Mouse (Mus musculus) midbrain, postnatal 0 days (tissue): ENCODE measurements at regions not wholly inside any gene's neighbourhood (a gene's known extent, or its start where the extent isn't known, plus 50 kb on each side); places are given as distances from the start of the nearest gene placed in this dataset.

ENCODE experiments used
- ATAC-seq: fragments of 200-750 bp; cut with Nextera tagmentation; 2 replicates; pipeline ENCODE4 v1.8.0; 2017; ENCODE audit warnings: moderate number of reproducible peaks, mild to moderate bottlenecking, moderate TSS enrichment, moderate library complexity; ENCODE audit not compliant: low FRiP score
- DNase-seq: peaks from one replicate; pipeline ENCODE4 v3.0.0-alpha.2; 2015; ENCODE audit warnings: low spot score
- H3K27ac ChIP-seq: fragments of 300-500 bp; sonication (generic); 2 replicates; pipeline ENCODE4 v1.5.1; 2014; ENCODE audit warnings: low read depth, mild to moderate bottlenecking, low read length, mixed read lengths
- H3K27me3 ChIP-seq: fragments of 300-500 bp; sonication (generic); 2 replicates; pipeline ENCODE4 v1.6.1; 2014; ENCODE audit warnings: low read length, control low read depth, mixed read lengths; ENCODE audit not compliant: insufficient read depth
- H3K36me3 ChIP-seq: fragments of 300-500 bp; sonication (generic); 2 replicates; pipeline ENCODE4 v1.6.1; 2014; ENCODE audit warnings: low read length, control low read depth, mixed read lengths; ENCODE audit not compliant: insufficient read depth
- H3K4me1 ChIP-seq: fragments of 300-500 bp; sonication (generic); 2 replicates; pipeline ENCODE4 v1.6.1; 2014; ENCODE audit warnings: mild to moderate bottlenecking, control low read depth, antibody characterized with exemption, low read length, mixed read lengths; ENCODE audit not compliant: insufficient read depth
- H3K4me2 ChIP-seq: fragments of 300-500 bp; sonication (generic); 2 replicates; pipeline ENCODE4 v1.6.1; 2014; ENCODE audit warnings: low read depth, mild to moderate bottlenecking, low read length, mixed read lengths; ENCODE audit not compliant: poor library complexity, severe bottlenecking
- H3K4me3 ChIP-seq: fragments of 300-500 bp; sonication (generic); 2 replicates; pipeline ENCODE4 v1.5.1; 2014; ENCODE audit warnings: low read depth, mild to moderate bottlenecking, low read length, moderate library complexity
- H3K9ac ChIP-seq: fragments of 300-500 bp; sonication (generic); replicated peaks from 2 replicates; pipeline ENCODE4 v1.6.1; 2014; ENCODE audit warnings: mild to moderate bottlenecking, low read length, moderate library complexity, mixed read lengths; ENCODE audit not compliant: poor library complexity, severe bottlenecking
- H3K9me3 ChIP-seq: fragments of 300-500 bp; sonication (generic); 2 replicates; pipeline ENCODE4 v1.6.1; 2016; ENCODE audit warnings: low read length, control low read depth
- CTCF ChIP-seq: IDR thresholded peaks from 2 replicates; pipeline ENCODE4 v1.5.1; 2016; ENCODE audit warnings: antibody characterized with exemption, mild to moderate bottlenecking
- WGBS: fragments of 180-500 bp; shearing (Covaris S2); extraction: QIAGEN DNeasy Blood & Tissue Kit; methylation state at CpG from one replicate; pipeline ENCODE4 v1.1.7; 2014; 5-methylcytosine and 5-hydroxymethylcytosine counted together

DNA sequence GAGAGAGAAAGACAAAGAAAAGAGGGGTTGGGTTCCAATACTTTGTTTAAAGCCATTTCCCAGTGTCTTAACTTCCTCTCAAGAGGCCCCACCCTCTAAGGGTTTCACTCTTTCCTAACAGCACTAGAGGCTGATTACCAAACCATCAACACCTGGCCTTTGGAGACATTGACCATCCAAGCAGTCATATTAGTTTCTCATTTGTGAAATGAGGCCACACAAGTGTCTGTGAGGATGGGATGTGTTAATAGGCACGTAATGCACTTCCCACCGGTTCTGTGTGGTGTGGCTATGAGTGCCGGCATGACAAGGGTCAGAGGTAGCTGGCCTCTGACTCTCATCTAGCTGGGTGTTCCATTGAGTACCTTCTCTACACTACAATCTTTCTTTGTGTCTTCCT lies 59.2 kb downstream of the Calml3 start:
- TF ChIP-seq CTCF = no peak
- Histone ChIP-seq H3K4me2 (no peak overlapping the region), H3K27me3 (no peaks in the 10 kb centered on the region), H3K9me3 (no peaks in the 10 kb centered on the region), H3K27ac (no peak overlapping the region), H3K4me3 (no peak overlapping the region), H3K36me3 (no peaks in the 10 kb centered on the region), H3K4me1 (no peaks in the 10 kb centered on the region), H3K9ac (no peak overlapping the region)
- DNase-seq (no peak), ATAC-seq (no peak)
- 77% methylated on average over 3 of the region's 3 CpGs for WGBS

DNA sequence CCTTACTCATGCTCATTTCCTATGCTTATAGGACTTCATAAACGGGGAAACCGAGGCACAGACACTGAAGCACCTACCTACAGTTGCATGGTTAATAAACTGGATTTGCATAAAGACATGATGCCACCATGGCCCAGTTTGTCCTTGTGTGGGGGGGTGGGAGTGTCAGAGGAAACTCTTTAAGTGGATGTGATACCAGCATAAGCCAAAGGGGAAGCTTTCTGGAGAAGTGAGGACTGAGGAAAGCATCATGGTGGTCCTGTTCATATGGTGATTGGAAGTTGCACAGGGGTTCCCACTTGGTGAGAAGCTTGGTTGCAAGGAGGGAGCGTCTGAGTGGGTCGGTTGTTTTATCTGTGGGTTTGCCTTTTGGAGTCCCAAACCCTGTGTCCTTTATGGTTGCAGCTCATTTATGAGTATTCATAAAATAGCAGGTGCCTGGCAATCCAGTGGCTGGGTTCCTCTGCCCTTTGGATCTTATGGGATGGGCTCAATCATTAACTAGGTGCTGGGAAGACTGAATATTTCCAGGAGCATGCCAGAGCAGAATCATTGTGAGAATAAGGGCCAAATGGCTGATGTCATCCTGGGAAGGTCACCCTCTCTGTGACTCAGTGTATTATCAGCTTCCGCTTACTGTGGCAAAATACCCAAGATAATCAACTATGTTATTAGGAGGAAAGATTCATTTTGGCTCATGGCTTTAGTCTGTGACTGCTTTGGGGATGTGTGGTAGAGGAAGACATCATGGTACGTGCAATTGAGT lies 60.2 kb downstream of the Calml3 start:
- H3K27me3 ChIP-seq = no peaks in the 10 kb centered on the region
- DNase-seq = no peak
- no peak for ATAC-seq
- H3K9me3 ChIP-seq = no peaks in the 10 kb centered on the region
- no peaks in the 10 kb centered on the region for H3K36me3 ChIP-seq
- no peak overlapping the region for H3K4me2 ChIP-seq
- 96% methylated on average over 6 of the region's 6 CpGs for WGBS
- H3K4me1 ChIP-seq = no peaks in the 10 kb centered on the region
- no peak overlapping the region for H3K27ac ChIP-seq
- H3K9ac ChIP-seq = no peak overlapping the region
- TF ChIP-seq CTCF = no peak
- H3K4me3 ChIP-seq = no peak overlapping the region

DNA sequence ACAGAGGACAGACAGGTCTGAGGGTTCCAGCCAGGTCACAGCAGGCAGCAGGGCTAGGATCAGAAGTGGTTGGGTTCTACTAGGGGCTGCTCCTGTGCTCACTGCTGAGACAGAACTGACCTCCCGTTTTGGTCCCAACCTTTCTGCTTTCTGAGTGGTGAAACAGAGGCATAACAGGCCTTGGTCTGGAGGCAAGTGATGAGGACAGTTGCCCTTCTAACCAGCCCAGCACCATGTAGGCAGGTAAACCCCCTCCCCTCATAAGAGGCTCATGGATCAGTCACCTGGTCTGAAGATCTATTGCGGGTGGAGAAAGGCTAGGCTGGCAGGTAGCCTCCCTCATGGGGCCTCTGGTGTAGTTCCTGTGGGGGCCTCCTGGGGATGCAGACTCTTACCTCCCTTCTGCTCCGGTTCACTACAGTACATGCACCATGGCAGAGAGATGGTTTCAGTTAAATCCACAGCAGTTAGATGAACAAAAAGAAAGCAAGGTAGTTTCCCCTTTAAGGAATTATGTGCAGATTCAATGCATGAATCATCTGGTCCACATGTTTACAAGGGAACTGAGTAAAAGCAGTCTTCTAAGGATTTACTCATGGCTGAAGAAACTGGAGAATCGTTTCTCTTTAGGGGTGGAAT lies 61.2 kb downstream of the Calml3 start:
- H3K36me3 ChIP-seq = no peaks in the 10 kb centered on the region
- H3K4me3 ChIP-seq = no peak overlapping the region
- H3K9me3 ChIP-seq = no peaks in the 10 kb centered on the region
- H3K9ac ChIP-seq = no peak overlapping the region
- TF ChIP-seq CTCF = no peak
- H3K4me2 ChIP-seq = no peak overlapping the region
- ATAC-seq (no peak), DNase-seq (no peak)
- 48% methylated on average over 4 of the region's 4 CpGs for WGBS
- H3K27ac ChIP-seq = no peak overlapping the region
- no peaks in the 10 kb centered on the region for H3K4me1 ChIP-seq
- H3K27me3 ChIP-seq = no peaks in the 10 kb centered on the region

DNA sequence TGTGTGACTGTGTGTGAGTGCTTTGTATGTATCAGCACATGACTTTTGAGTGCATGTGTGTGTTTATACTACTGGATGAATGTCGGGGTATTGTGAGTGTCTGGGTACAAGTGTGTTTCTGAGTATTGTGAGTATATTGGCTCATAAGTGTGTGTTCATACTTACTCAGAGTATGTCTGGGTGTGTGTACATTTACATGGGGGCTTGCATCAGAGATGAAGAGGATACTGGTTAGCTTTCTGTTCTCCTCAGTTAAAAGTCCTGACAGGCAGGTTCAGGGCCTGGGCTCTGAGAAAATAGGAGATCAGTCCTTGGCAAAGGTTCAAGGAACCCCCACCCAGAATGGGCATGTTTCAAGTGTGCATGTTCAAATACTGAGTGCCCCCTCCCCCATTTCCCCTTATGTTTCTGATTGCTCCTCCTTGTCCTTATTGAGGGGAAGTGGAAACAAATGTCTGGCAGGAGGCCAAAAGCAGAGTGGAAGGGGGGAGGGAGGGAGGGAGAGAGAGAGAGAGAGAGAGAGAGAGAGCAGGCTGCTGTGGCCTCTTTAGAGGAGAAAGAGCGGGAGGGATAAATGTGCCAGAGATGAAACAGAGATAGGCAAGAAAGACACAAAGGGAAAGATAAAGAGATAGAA lies 61.9 kb downstream of the Calml3 start:
- no peak overlapping the region for H3K9ac ChIP-seq
- WGBS = 67% methylated on average over 2 of the region's 2 CpGs
- H3K27me3 ChIP-seq = no peaks in the 10 kb centered on the region
- no peak for TF ChIP-seq CTCF
- no peak overlapping the region for H3K27ac ChIP-seq
- ATAC-seq (0 out of 2 replicates have a peak, but pooled peaks have one; percentile 39), DNase-seq (peak; percentile 58)
- H3K4me2 ChIP-seq = no peak overlapping the region
- H3K36me3 ChIP-seq = no peaks in the 10 kb centered on the region
- no peaks in the 10 kb centered on the region for H3K9me3 ChIP-seq
- H3K4me1 ChIP-seq = no peaks in the 10 kb centered on the region
- no peak overlapping the region for H3K4me3 ChIP-seq

- TF ChIP-seq CTCF = no peak
- no peak; the same call in 1 of the 2 replicates for ATAC-seq
- no peak overlapping the region for H3K4me3 ChIP-seq
These were observed 73.5 kb downstream of the Calml3 start for GRCm38 (mm10) chr13:3730699-3731021.

More at GRCm38 (mm10) chr13:3730699-3731021, 73.5 kb downstream of the Calml3 start:
- no peak overlapping the region for H3K9ac ChIP-seq
- H3K27me3 ChIP-seq = no peaks in the 10 kb centered on the region
- WGBS = 6% methylated on average over 2 of the region's 2 CpGs
- DNase-seq = no peak
- no peaks in the 10 kb centered on the region for H3K36me3 ChIP-seq
- no peaks in the 10 kb centered on the region for H3K9me3 ChIP-seq
- no peaks in the 10 kb centered on the region; the same call in 1 of the 2 replicates for H3K4me1 ChIP-seq
- H3K4me2 ChIP-seq = no peak overlapping the region
- 0 out of 2 replicates have a peak overlapping the region, but pooled peaks have one; percentile 7 for H3K27ac ChIP-seq
